Mouse (Mus musculus) left cerebral cortex, adult 9 months (tissue): Measurements from ENCODE around the gene B3gnt4.
"Not testable (repeated sequence)": the region's sequence is repeated elsewhere in the genome, so short reads cannot be mapped to it uniquely, and the experiment has no call there.

Source experiments
- DNase-seq, 2 experiments: peaks; one replicate each; pipeline ENCODE4 v3.0.0; 2022; ENCODE audit warnings: low spot score in 2 of 2

B3gnt4 gene

DNA sequence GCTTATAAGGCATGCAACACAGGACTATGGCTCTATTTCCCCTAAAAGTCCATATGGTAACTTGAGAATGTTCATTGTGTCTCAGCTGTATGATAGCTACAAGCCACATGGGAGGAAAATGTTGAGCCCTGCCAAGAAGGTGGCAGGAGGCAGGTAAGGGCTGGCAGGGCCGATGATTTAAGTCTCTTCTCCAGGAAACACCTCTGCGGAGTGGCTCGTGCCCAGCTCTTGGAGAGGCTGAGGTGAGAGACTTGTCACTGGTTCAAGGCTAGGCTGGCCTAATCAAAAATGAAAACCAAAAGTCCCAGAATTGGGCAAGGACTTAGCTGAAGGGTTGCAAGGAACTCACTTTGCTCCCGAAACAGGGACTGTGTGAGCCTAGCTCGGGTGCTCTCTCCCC lies at the start of gene B3gnt4:
TSS of gene B3gnt4 (plus strand) at position 301 of the 400 bp plus-strand sequence.
- no peak for DNase-seq

DNA sequence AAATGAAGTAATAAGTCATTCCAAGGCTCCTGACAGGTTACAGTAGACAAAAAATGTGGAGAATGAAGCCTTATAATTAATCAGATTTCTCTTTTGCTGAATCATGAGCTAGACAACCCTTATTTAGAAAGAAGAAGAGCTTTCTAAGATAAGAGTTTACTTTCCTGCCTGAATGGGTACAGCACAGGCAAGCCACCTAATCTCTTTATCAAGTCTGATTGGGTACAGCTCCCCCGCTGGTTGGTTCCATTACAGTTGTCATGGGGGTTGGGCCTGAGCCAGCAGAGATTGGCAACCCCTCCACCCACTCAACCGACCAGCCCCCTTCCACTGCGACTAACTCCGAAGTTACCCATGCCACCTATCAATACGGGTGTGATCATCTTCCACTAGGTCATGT lies 48.8 kb upstream of the B3gnt4 start:
- no peak for DNase-seq

DNA sequence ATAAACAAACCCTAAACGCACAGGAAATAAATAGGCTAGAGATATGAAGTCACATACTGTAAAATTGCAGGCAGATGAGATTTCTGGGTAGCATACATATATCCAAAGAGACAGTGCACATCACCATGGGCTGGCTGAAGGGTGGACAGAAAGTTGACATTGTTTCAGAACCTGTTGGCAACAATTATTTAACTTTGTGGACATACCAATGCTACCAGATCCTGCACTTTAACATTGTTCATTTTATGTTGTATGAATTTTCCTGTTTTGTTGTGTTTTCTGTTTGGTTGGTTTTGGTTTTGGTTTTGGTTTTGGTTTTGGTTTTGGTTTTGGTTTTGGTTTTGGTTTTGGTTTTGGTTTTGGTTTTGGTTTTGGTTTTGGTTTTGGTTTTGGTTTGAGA lies 45.6 kb upstream of the B3gnt4 start:
- no peak for DNase-seq

DNA sequence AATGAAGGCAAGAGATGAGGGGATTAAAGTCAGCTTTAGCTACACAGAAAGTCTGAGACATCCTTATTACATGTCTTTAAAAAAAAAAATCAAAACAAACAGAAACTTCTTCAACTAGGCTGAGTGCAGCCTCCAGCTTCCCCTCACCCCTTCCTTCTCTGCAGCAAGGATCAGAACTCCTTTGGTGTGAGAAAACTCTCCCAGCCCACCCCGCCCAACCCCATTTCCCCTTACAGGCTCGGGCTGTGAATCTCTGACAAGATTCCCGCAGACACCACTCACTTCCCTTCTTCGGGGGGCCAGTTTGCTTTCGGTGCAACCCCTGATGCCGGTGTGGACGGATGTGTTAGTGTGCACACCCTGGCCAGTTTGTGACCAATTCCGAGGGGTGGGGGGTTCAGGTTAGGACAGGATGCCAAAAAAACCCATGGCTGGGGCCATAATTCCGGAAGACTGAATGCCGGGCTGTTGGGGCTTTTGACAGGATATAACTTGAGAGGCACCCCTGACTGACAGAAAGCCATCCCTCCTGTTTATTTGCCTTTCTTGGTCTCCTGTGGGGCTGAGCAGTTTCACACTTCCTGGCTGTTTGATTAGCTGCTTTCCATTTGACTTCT lies 39.4 kb upstream of the B3gnt4 start:
- DNase-seq, result no peak

DNA sequence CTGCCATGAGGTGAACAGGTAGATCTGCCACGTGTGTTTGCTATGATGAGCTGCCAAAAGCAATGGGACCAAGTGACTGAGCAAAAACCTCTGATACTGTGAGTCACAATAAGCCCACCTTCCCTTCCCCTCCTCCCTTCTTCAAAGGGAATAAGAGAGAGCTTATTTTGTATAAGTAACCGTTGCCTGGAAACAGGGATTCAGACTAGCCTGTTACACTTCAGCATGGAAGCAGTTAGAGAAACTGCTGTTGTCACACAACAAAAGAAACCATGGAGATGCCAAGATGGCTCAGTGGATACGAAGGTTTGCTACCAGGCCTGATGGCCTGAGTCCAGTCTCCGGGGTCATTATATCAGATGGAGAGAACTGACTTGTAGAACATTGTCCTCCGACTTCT lies 36.4 kb upstream of the B3gnt4 start:
- DNase-seq, result no peak

DNA sequence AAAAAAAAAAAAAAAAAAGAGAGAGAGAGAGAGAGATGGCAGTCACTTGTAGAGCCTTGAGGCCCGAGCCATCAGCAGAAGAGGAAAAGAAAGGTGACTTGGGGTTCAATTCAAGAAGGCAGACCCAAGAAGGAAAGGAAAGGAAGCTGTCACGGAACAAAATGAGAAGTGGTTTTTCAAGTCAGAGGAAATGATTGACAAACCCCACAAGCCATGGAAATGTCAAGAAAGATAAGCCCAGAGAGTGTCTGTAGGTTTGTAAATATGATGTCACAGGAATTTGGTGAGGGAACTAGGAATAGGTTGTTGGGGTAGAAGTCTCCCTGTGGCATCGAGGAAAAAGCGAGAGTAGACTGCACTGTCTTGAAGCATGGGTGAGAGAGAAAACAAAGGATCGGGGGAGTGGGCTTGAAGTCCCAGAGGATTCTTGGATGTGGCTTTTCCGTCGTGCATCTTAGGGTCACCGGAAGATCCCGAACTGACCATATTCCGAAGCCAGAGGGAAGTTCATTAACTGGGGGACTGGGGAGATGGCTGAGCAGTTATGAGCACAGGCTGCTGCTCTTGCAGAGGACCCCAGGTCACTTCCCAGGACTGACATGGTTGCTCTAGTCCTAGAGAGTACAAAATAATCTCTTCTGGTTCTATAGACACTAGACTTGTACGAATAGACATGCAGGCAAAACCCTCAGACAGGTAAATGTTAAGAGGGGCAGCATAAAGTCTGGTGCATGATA lies 22.4 kb upstream of the B3gnt4 start:
- DNase-seq, result no peak

DNA sequence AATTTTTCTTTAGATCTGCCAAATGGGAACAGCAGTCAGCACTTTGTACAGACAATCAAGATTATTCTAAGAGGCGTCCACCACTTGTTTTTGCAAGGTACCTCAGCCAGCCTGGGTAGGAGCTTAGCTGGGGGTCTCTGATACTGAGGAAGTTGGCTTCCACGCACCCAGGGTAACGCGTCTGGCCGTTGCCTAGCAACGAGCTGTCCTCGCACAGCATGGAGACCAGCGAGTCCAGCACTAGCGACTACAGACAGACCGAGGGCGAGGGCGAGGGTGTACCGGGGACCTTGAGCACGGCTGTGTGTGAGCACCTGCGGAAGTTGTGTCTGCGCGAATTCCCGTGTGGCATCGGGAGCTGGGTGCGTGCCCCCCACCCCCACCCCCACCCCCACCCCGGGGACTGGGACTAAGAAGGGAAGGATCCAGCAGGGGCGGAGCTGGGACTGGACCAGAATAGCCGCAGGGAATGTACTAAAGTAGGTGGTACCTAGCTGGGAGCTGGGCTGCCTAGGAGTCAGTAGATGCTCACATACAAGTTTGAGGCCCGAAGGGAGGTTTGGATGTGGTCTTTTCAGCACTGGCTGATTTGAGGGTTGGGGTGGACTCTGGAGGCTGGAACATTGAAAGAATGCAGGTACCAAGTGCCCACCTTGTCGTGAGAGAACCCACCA lies 21.0 kb upstream of the B3gnt4 start, which contains the start of the genes Lrrc43 and Il31:
TSS of gene Lrrc43 (plus strand) at position 194 of the 674 bp plus-strand sequence.
TSS of gene Il31 (minus strand) at position 378 of the 674 bp plus-strand sequence.
- DNase-seq, result no peak

DNA sequence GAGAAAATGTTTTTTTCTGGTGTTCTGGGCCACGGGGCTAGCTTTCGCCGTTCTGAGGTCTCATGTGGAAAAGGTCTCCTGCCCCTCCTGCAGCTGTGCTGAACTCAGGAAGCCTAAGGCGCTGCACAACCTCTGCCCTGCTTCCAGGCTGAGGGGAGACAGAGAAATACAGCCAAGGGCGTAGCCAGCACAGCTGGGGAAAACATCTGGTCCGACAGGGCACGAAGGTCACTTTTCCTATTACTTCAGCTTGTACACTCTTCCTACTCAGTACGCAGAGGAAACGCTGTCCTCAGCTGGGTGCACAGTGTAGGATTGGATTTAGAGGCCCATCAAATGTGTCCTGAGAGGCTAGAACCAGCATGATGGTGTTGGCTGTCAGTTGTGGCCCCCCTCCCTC lies 20.3 kb upstream of the B3gnt4 start:
- DNase-seq, result no peak

- DNase-seq, result peak in 1 of 2 experiments; percentile 65
Measured at GRCm38 (mm10) chr5:123499717-123500116, 10.5 kb upstream of the B3gnt4 start.

DNA sequence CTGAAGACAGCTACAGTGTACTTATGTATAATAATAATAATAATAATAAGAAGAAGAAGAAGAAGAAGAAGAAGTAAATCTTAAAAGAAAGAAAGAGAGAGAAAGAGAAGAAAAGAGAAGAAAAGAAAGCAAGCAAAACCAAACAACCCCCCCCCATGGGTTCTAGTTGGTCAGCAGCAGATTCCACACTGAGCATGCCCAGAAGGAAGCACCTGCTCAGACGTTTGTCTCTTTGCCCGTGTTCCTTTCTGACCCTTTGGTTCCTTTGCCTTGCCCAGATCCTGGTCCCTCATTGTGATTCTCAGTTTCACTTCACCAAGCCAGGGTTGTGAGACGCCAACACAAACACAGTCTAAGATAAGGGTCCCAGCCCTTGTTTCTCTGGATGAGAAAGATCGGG lies 8.3 kb upstream of the B3gnt4 start:
- DNase-seq, result no peak

DNA sequence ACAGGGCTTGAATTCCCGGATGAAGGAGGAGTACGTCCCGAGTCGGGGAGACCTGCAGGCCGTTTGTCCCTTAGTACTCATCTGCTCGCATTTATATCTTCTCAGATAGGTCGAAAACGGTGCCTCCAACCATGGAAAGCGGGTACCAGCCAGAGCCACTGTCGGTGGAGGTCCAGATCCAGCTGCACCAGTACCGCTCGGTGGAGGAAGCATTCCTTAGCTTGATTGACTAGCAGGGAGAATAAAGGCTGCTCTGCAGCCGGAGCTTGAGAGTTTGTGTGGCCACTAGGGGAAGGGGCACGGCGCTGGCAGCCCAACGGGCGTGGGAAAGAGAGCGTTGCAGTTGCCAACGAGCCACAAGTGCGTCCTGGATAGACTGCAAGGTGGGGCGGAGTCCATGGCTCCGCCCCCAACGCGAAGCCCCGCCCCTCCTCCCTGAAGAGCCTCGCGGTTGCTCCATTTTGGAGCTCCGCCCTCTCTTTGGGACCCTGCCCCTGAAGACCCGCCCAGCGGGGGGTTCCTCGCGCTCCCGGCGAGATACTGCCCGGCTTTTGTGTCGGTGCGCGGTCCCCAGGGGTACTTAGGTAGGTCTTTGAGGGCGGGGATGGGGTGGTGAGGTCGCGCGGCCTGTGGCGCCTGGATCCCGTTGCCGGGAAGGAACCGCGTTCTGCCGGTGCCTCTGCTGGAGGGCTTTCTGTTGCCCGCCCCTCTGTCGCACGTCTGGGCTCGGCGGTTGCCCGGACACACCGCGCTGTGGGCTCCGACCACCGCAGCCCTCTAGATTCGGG lies 2.1 kb upstream of the B3gnt4 start:
- peak in 1 of 2 experiments; percentile 73 for DNase-seq

GRCm38 (mm10) chr5:123508921-123509320 lies 1.3 kb upstream of the B3gnt4 start:
- no peak for DNase-seq

GRCm38 (mm10) chr5:123511426-123511825 lies 1.2 kb downstream of the B3gnt4 start:
- not testable (repeated sequence) for DNase-seq

DNA sequence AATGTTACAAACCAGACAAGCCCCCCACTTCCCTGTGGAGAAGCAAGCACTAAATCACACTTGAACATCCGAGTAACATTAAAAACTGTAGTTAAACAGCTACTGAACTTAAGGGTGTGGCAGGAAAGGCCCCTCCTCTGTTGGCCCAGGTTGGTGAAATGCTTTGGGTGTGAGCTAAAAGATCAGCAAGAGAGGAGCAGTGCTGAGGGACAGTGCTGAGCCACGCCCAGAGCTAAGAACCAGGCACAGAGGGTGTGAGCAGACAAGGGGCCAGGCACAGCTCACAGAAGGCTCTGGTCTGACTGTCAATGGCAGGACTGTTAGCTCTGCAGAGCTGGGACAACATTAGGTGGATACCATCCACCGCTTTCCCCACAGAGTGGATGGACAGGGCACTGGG lies 1.8 kb downstream of the B3gnt4 start:
- DNase-seq, result no peak

- DNase-seq, result no peak
Measured at GRCm38 (mm10) chr5:123514871-123515270, 4.6 kb downstream of the B3gnt4 start.

GRCm38 (mm10) chr5:123520666-123521065 lies 10.4 kb downstream of the B3gnt4 start:
- no peak for DNase-seq

GRCm38 (mm10) chr5:123521621-123522020 lies 11.4 kb downstream of the B3gnt4 start:
- DNase-seq, result no peak

GRCm38 (mm10) chr5:123522166-123522565 lies 11.9 kb downstream of the B3gnt4 start:
- no peak for DNase-seq

GRCm38 (mm10) chr5:123523692-123524392 lies 13.6 kb downstream of the B3gnt4 start, which contains the start of gene Diablo:
Diablo (minus strand) TSS chr5:123524176.
- peak; percentile 94 to 97 for DNase-seq

DNA sequence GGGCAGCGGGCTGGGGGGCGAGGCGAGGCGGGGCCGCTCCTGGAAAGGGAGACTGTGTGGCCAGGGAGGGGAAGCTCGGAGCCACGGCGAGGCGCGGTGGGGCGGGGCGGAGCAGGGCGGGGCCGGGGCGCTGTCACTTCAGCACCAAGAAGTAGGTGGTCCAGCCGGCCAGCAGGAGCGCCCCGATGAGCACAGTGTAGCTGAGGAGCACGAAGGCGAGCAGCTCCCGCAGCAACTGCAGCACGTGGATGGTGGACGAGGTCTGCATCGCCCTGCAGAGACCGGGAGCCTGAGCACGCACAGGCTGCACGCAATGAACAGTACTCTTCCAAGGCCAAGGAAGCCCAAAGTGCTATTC lies 14.1 kb downstream of the B3gnt4 start:
- no peak for DNase-seq

DNA sequence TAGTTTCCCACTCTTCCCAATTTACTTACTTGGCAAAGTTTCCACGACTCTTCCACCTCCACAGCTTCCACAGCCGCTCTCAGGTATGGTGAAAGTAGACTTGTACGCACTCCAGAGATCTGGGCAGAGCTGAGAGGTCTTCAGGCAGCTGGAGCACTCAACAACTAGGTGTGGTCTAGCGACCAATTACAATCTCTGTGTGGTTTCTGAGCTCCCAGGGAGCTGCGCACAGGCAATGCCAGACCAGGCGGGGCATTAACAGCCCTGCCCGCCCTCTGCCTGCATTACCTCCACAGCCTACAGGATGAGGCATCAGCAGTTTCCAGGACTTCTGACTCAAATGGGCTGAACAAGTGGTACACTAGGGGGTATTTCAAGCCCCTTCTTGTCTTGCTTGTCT lies 15.0 kb downstream of the B3gnt4 start, which contains the start of gene Gm49027:
TSS of gene Gm49027 (minus strand) at position 208 of the 400 bp plus-strand sequence.
- no peak for DNase-seq
